Mouse (Mus musculus) MEL (cell line): ENCODE measurements at regions not wholly inside any gene's neighbourhood (a gene's known extent, or its start where the extent isn't known, plus 50 kb on each side); places are given as distances from the start of the nearest gene placed in this dataset.

ENCODE experiments used
- DNase-seq: peaks from one replicate; pipeline ENCODE4 v3.0.0; 2011; ENCODE audit warnings: low read depth, low spot score
- H3K27ac ChIP-seq: 2 replicates; pipeline ENCODE4 v1.5.1; 2012; ENCODE audit warnings: low read depth, mild to moderate bottlenecking, control low read depth, low read length, moderate library complexity; ENCODE audit not compliant: control insufficient read depth
- H3K27me3 ChIP-seq, 2 experiments: fragments of 150-350 bp in 1 of 2; sonication (generic) in 1 of 2; 2 replicates each; pipeline ENCODE4 v1.6.1; 2012; ENCODE audit warnings: low read length in 2 of 2, mild to moderate bottlenecking in 2 of 2, improper control_type of control experiment in 1 of 2, moderate library complexity in 1 of 2; ENCODE audit not compliant: insufficient read depth in 2 of 2, control insufficient read depth in 1 of 2
- H3K36me3 ChIP-seq, 2 experiments: 2 replicates each; pipeline ENCODE4 v1.6.1; 2012 to 2014; ENCODE audit warnings: low read length in 2 of 2, improper control_type of control experiment in 1 of 2, inconsistent platforms in 1 of 2, mild to moderate bottlenecking in 1 of 2; ENCODE audit not compliant: insufficient read depth in 2 of 2, control insufficient read depth in 1 of 2
- H3K4me1 ChIP-seq, 2 experiments: fragments of 150-350 bp in 1 of 2; sonication (generic) in 1 of 2; 2 replicates each; pipeline ENCODE4 v1.6.1; 2012; ENCODE audit warnings: low read length in 2 of 2, improper control_type of control experiment in 1 of 2, mild to moderate bottlenecking in 1 of 2; ENCODE audit not compliant: insufficient read depth in 2 of 2, control insufficient read depth in 1 of 2
- H3K4me3 ChIP-seq, 2 experiments: fragments of 150-350 bp in 1 of 2; sonication (generic) in 1 of 2; 2 replicates each; pipeline ENCODE4 v1.5.1; 2012; ENCODE audit warnings: low read depth in 2 of 2, low read length in 2 of 2, mild to moderate bottlenecking in 2 of 2, moderate library complexity in 2 of 2, control low read depth in 1 of 2, improper control_type of control experiment in 1 of 2; ENCODE audit not compliant: control insufficient read depth in 1 of 2, insufficient read depth in 1 of 2
- H3K79me2 ChIP-seq: 2 replicates; pipeline ENCODE4 v1.6.1; 2012; ENCODE audit warnings: mild to moderate bottlenecking, low read length, moderate library complexity; ENCODE audit not compliant: control insufficient read depth, poor library complexity, insufficient read depth
- H3K9ac ChIP-seq: 2 replicates; pipeline ENCODE4 v1.6.1; 2012; ENCODE audit warnings: low read depth, mild to moderate bottlenecking, control low read depth, low read length, moderate library complexity; ENCODE audit not compliant: control insufficient read depth, poor library complexity, severe bottlenecking
- H3K9me3 ChIP-seq: fragments of 150-350 bp; sonication (generic); replicated peaks from 2 replicates; pipeline ENCODE4 v1.6.1; 2012; ENCODE audit warnings: mild to moderate bottlenecking, low read length, improper control_type of control experiment, moderate library complexity; ENCODE audit not compliant: insufficient read depth
- BHLHE40 ChIP-seq: IDR thresholded peaks from 2 replicates; pipeline ENCODE4 v1.6.1; 2012; ENCODE audit warnings: low read depth, mild to moderate bottlenecking, inconsistent platforms, low read length, improper control_type of control experiment, borderline replicate concordance
- CHD1 ChIP-seq: IDR thresholded peaks from 2 replicates; pipeline ENCODE4 v1.6.1; 2012; ENCODE audit warnings: low read depth, mild to moderate bottlenecking, inconsistent platforms, low read length, improper control_type of control experiment
- E2F4 ChIP-seq: IDR thresholded peaks from 2 replicates; pipeline ENCODE4 v1.6.1; 2011; ENCODE audit warnings: low read depth, low read length, improper control_type of control experiment, borderline replicate concordance
- ELF1 ChIP-seq: IDR thresholded peaks from 2 replicates; pipeline ENCODE4 v1.6.1; 2014; ENCODE audit warnings: low read depth, mild to moderate bottlenecking, inconsistent platforms, low read length, improper control_type of control experiment, moderate library complexity
- ETS1 ChIP-seq: IDR thresholded peaks from 2 replicates; pipeline ENCODE4 v1.6.1; 2012; ENCODE audit warnings: low read depth, mild to moderate bottlenecking, inconsistent platforms, low read length, improper control_type of control experiment, moderate library complexity
- GABPA ChIP-seq: IDR thresholded peaks from 2 replicates; pipeline ENCODE4 v1.6.1; 2012; ENCODE audit warnings: low read depth, mild to moderate bottlenecking, inconsistent platforms, low read length, improper control_type of control experiment, moderate library complexity
- GATA1 ChIP-seq: IDR thresholded peaks from 2 replicates; pipeline ENCODE4 v1.6.1; 2011; ENCODE audit warnings: low read depth, low read length, improper control_type of control experiment
- KAT2A ChIP-seq: conservative IDR thresholded peaks from 2 replicates; pipeline ENCODE4 v1.6.1; 2012; ENCODE audit warnings: low read depth, low read length, improper control_type of control experiment, inconsistent platforms
- MAX ChIP-seq: IDR thresholded peaks from 2 replicates; pipeline ENCODE4 v1.6.1; 2011; ENCODE audit warnings: low read length, improper control_type of control experiment
- MAZ ChIP-seq: IDR thresholded peaks from 2 replicates; pipeline ENCODE4 v1.6.1; 2012; ENCODE audit warnings: low read depth, mild to moderate bottlenecking, inconsistent platforms, low read length, improper control_type of control experiment
- MEF2A ChIP-seq: IDR thresholded peaks from 2 replicates; pipeline ENCODE4 v1.6.1; 2014; ENCODE audit warnings: low read depth, mild to moderate bottlenecking, inconsistent platforms, low read length, improper control_type of control experiment; ENCODE audit not compliant: poor library complexity, insufficient replicate concordance, severe bottlenecking; ENCODE audit errors: extremely low read depth
- MXI1 ChIP-seq: IDR thresholded peaks from 2 replicates; pipeline ENCODE4 v1.6.1; 2011; ENCODE audit warnings: mild to moderate bottlenecking, low read depth, low read length, improper control_type of control experiment
- NELFE ChIP-seq: IDR thresholded peaks from 2 replicates; pipeline ENCODE4 v1.6.1; 2011; ENCODE audit warnings: low read depth, low read length, improper control_type of control experiment
- POLR2A ChIP-seq, 2 experiments: IDR thresholded peaks; 2 replicates each; pipeline ENCODE4 v1.6.1; 2011 to 2012; ENCODE audit warnings: low read length in 2 of 2, mild to moderate bottlenecking in 2 of 2, control low read depth in 1 of 2, improper control_type of control experiment in 1 of 2, low read depth in 1 of 2, moderate library complexity in 1 of 2; ENCODE audit not compliant: control insufficient read depth in 1 of 2, insufficient read depth in 1 of 2, poor library complexity in 1 of 2
- POLR2AphosphoS2 ChIP-seq: IDR thresholded peaks from 2 replicates; pipeline ENCODE4 v1.6.1; 2011; ENCODE audit warnings: low read length, improper control_type of control experiment
- SMC3 ChIP-seq: IDR thresholded peaks from 2 replicates; pipeline ENCODE4 v1.6.1; 2011; ENCODE audit warnings: low read depth, low read length, improper control_type of control experiment
- TAL1 ChIP-seq: IDR thresholded peaks from 2 replicates; pipeline ENCODE4 v1.6.1; 2012; ENCODE audit warnings: mild to moderate bottlenecking, inconsistent platforms, low read length, moderate library complexity, mixed read lengths
- TBP ChIP-seq: IDR thresholded peaks from 2 replicates; pipeline ENCODE4 v1.8.0; 2011; ENCODE audit warnings: low read depth, low read length, improper control_type of control experiment
- USF2 ChIP-seq, 2 experiments: IDR thresholded peaks; 2 replicates each; pipeline ENCODE4 v1.6.1; 2011 to 2012; ENCODE audit warnings: improper control_type of control experiment in 2 of 2, low read length in 2 of 2, borderline replicate concordance in 1 of 2, inconsistent platforms in 1 of 2, low read depth in 1 of 2, mild to moderate bottlenecking in 1 of 2; ENCODE audit not compliant: insufficient read depth in 1 of 2
- ZC3H11A ChIP-seq: IDR thresholded peaks from 2 replicates; pipeline ENCODE4 v1.6.1; 2012; ENCODE audit warnings: low read depth, mild to moderate bottlenecking, inconsistent platforms, low read length, improper control_type of control experiment

GRCm38 (mm10) chr7:116619636-116620035 lies 115.5 kb downstream of the Nucb2 start:
- Histone ChIP-seq H3K27ac (no peak overlapping the region), H3K27me3 (no peaks in the 10 kb centered on the region; a peak in 2 of 4 replicates), H3K4me1 (no peaks in the 10 kb centered on the region), H3K79me2 (no peaks in the 10 kb centered on the region), H3K9ac (no peak overlapping the region), H3K9me3 (no peaks in the 10 kb centered on the region), H3K36me3 (no peaks in the 10 kb centered on the region), H3K4me3 (no peak overlapping the region)
- DNase-seq: no peak
- TF ChIP-seq SMC3: no peak
- TF ChIP-seq E2F4: no peak

DNA sequence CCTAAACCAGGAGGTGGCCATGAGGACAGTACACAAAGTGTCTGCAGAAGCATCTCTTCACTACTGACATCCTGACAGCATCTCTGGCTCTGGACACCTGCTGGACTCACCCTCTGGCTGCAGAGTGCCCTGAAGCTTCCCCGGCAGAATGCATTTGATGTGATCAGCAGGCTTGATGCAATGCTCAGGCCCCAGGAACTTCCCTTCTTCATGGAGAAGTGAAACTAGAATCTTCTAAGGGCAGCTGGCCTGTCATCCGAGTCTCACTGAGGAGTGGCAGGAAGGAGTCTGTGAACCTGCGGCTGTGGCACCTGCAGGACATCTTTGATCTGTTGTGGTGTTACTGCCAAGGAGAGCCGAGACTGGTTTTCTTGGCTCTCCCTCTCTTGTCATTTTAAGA lies 116.2 kb downstream of the Nucb2 start:
- H3K79me2 ChIP-seq: no peaks in the 10 kb centered on the region
- H3K27ac ChIP-seq: no peak overlapping the region
- no peak overlapping the region for H3K9ac ChIP-seq
- no peak overlapping the region for H3K4me3 ChIP-seq
- no peak for DNase-seq
- no peaks in the 10 kb centered on the region for H3K36me3 ChIP-seq
- TF ChIP-seq MAZ (no peak), ZC3H11A (no peak), TAL1 (no peak), ELF1 (no peak), CHD1 (no peak), MXI1 (no peak), E2F4 (no peak), KAT2A (no peak), GABPA (no peak), MEF2A (no peak), POLR2AphosphoS2 (no peak), USF2 (IDR thresholded peaks at IDR 0.05; ENCODE audit: borderline replicate concordance in 1 of 2, insufficient read depth in 1 of 2, low read depth in 1 of 2, low read length in 2 of 2) (no peak), MAX (no peak), BHLHE40 (no peak), ETS1 (no peak), NELFE (no peak)
- no peaks in the 10 kb centered on the region; a peak in 2 of 4 replicates for H3K27me3 ChIP-seq
- H3K4me1 ChIP-seq: no peaks in the 10 kb centered on the region
- no peaks in the 10 kb centered on the region for H3K9me3 ChIP-seq

GRCm38 (mm10) chr7:116633210-116633609 lies 129.0 kb downstream of the Nucb2 start:
- no peaks in the 10 kb centered on the region for H3K9me3 ChIP-seq
- no peaks in the 10 kb centered on the region for H3K36me3 ChIP-seq
- H3K27ac ChIP-seq: no peak overlapping the region
- H3K4me1 ChIP-seq: no peaks in the 10 kb centered on the region
- no peak for TF ChIP-seq E2F4
- no peak for TF ChIP-seq TBP
- TF ChIP-seq ZC3H11A: no peak
- no peak for TF ChIP-seq MEF2A
- TF ChIP-seq POLR2A (IDR thresholded peaks at IDR 0.05; ENCODE audit: control insufficient read depth in 1 of 2, insufficient read depth in 1 of 2, low read depth in 1 of 2, low read length in 2 of 2, poor library complexity in 1 of 2): no peak
- no peak for TF ChIP-seq BHLHE40
- TF ChIP-seq GATA1: no peak
- TF ChIP-seq, all 39 proteins: peak for 0
- H3K79me2 ChIP-seq: no peaks in the 10 kb centered on the region
- H3K27me3 ChIP-seq: no peaks in the 10 kb centered on the region; a peak in 1 of 4 replicates
- no peak overlapping the region for H3K4me3 ChIP-seq
- no peak for DNase-seq
- H3K9ac ChIP-seq: no peak overlapping the region
